Mouse (Mus musculus) cerebellum, adult 9-11 months (tissue): ENCODE data around the gene Arntl2.

Experiments used
- DNase-seq: peaks from one replicate; pipeline ENCODE4 v3.0.0; 2022

Arntl2 gene

GRCm38 (mm10) chr6:146781566-146781965 lies 14.3 kb upstream of the Arntl2 start:
- no peak for DNase-seq

DNA sequence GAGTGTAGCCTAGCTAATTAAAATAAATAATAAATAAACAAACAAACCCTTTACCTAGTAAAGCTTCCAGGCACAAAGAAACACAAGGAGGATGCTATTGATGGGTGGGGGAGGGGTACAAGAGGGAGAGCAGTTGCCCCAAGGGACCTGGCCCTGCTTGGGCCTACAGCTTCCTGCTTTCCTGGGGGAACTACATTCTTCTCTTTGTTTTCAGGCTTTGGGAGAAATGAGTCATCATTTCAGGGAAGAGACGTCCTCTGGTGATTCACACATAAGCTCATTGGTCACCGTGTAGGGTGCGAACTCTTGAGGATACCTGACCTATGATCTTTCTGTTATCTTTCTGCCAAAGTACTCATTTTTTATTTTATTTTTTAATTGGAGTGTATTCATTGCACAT lies 2.3 kb upstream of the Arntl2 start:
- no peak for DNase-seq

DNA sequence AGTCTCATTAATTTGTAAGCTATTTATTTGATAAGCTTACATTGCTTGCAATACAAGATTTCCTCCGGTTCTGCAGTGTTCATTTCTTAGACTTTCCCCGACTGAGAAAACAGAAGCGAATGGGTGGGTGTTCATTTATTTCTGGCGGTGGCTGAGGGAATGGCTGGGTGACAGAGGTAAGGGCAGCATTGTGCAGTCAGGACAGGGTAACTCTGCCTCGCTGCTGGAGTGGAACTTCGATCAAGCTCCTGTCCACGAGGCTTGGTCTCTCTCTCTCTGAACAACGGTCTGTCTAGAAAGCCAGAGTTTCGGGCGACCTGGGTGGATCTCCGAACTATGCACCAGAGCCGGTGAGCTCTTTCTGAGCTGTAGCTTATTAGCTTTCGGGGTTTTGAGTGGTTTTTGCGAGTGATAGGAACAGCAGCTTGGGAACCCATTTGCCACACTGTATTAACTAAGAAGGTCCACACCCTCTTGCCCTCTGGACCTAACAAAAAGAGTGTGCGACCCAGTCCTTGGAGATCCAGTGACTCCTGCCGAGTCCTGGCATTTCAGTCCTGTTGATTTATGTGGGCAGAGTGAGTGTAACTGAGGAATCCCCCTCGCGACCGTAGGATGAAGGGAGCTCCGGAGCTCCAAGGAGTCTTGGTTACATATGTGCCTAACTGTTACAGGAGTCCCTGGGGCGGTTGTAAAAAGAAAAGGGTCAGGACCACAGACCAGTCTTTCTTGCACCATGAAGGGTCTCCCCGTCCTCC lies 510 bp upstream of the Arntl2 start:
- no peak for DNase-seq

- no peak for DNase-seq
These were observed 1.6 kb downstream of the Arntl2 start for GRCm38 (mm10) chr6:146797446-146797845.

DNA sequence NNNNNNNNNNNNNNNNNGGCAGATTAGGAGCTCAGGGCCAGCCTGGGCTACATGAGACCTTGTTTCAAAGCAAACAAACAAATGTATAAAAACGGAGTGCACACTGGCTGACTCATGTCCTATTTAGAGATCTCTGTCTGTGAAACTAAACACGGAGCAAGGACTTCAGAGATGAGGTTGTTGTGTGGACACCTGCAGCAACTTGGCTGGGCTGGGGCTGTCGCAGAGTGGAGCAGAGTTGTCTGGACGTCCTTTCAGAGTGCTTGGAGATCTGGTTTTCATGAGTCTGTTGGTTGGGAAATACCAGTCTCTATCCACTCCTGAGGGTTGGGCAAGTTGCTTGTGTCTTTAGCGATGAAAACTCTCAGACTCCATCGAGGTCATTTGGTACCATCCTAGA lies 14.1 kb downstream of the Arntl2 start:
- no peak for DNase-seq

GRCm38 (mm10) chr6:146813007-146813406 lies 17.2 kb downstream of the Arntl2 start:
- no peak for DNase-seq

- DNase-seq, result no peak
These were observed 24.5 kb downstream of the Arntl2 start for GRCm38 (mm10) chr6:146820177-146820965.

DNA sequence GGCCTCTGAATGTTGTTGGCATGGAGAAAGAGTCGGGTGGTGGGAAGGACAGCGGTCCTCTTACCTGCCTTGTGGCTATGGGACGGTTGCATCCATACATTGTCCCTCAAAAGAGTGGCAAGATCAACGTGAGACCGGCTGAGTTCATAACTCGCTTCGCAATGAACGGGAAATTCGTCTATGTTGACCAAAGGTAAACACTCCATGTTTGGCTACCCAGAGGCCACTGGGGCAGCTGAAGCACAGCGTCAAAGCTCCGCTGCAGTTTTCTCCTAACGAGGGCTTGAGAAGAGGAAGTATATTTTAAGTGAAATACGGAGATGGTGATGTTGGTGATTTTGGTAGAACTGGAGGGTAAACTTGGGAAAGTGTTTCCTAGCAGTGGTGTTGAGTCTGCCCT lies 26.1 kb downstream of the Arntl2 start:
- no peak for DNase-seq

- peak; percentile 20 for DNase-seq
These were observed 29.1 kb downstream of the Arntl2 start for GRCm38 (mm10) chr6:146824727-146825486.

DNA sequence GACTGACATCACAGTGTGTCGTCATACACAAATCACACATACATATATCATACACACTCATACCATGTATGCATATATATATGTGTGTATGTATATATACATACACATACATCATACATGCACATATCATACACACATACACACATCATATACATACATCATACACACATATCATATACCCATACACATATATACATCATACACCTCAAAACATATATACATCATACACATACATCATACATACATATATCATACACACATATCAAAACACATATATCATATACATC lies 29.6 kb downstream of the Arntl2 start:
- DNase-seq, result no peak

GRCm38 (mm10) chr6:146831320-146831719 lies 35.5 kb downstream of the Arntl2 start:
- no peak for DNase-seq

- no peak for DNase-seq
These were observed 37.8 kb downstream of the Arntl2 start for GRCm38 (mm10) chr6:146833485-146834314.

- DNase-seq, result no peak
These were observed 38.5 kb downstream of the Arntl2 start for GRCm38 (mm10) chr6:146834342-146834741.

- no peak for DNase-seq
These were observed 39.9 kb downstream of the Arntl2 start for GRCm38 (mm10) chr6:146835784-146836183.

DNA sequence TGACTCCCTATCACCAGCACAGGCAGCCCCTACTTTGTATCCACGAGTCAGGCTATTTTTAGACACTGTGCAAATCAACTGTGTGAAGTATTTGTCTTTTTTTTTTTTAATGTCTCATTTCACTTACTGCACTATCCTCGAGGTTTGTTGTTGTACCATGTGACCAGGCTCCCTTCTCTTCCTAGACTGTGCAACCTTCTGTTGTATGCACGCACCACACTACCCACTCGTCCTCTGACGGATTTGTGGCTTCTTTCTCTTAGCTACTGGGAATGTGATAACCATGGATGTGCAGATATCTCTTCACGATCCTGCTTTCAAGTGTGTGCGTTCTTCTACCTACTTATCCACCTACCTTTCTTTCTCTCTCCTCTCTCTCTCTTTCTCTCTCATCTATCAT lies 41.5 kb downstream of the Arntl2 start:
- DNase-seq, result no peak

DNA sequence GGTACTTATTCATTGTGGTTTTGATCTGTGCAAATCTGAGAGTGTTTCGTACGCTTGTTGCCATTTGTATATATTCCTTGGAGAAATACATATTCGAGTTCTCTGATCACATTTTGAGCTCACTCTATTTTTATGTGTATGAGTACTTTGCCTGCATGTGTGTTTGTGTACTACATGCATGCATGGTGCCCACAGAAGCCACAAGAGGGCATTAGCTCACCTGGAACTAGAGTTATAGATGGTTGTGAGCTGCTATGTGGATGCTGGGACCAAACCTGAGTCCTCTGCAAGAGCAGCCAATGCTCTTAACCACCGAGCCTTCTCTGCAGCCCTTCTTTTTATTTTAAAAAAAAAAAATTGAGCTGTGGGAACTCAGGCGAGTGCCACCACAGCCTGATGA lies 42.5 kb downstream of the Arntl2 start:
- no peak for DNase-seq

- DNase-seq, result no peak
These were observed 43.0 kb downstream of the Arntl2 start for GRCm38 (mm10) chr6:146838863-146839262.

DNA sequence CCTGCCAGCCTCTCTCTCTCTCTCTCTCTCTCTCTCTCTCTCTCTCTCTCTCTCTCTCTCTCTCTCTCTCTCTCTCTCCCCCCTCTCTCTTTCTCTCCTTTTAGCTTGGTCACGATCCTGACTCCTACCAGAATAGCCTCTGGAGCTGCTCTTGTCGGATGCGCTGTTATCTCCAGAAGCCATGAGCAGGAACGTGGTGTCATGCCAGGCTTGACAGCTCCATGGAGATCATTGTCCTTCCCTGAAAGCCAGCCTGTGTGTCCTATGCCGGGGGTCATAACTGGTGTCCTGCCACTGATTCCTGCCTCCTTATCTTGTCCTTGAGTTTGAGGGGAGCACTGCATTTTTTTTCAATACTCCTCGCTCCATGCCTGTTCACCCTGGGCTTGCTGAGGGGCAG lies 49.0 kb downstream of the Arntl2 start:
- DNase-seq, result no peak

DNA sequence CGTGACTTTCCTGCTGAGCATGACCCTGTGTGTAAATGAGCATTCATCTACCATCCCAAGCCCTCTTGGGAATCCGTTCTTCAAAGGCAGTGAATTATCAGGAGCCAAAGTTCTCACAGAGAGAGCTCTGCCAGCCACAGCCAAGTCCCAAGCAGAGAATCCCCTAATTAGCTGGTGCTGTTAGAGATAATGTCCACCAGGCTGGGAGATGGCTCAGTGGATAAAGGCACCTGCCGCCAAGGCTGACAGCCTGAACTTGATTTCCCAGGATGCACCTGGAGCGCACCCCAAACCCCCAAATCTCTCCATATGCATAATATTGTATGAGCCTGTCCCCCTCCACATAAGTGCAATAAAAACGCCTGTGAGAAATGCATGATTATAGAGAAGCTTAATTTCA lies 49.5 kb downstream of the Arntl2 start:
- no peak for DNase-seq

GRCm38 (mm10) chr6:146845961-146846750 lies 50.3 kb downstream of the Arntl2 start:
- no peak for DNase-seq

DNA sequence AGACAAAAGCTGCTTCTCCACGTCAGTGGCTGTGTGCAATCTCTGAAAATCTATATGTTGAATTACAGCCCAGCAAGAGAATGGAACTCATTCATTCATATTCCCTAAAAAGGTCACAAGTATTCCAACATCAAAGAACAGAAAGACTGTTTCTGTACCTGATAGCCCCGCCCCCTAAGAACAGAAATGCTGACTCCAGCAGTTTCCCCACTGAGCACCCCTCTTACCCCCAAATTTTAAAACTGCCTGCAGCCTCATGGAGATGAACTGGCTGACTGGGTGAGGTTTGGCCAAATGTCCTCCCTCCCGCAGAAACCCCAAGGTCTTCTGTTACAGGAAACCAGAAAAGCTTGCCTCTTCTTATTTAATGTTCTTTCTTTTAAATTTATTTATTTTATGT lies 51.5 kb downstream of the Arntl2 start:
- no peak for DNase-seq

GRCm38 (mm10) chr6:146848281-146848680 lies 52.4 kb downstream of the Arntl2 start:
- DNase-seq, result no peak
